Mouse (Mus musculus) gastrocnemius, postnatal 10 days (tissue): ENCODE measurements around the gene Tuba8. TPM values are rescaled to one million over a fixed set of nuclear protein-coding genes. Genes with fewer than 3 reads are reported as not detected.

Experiments
- DNase-seq: peaks from one replicate; pipeline ENCODE4 v3.0.0; 2021; ENCODE audit warnings: mixed read lengths
- total RNA-seq, 2 experiments: library from RNA; stranded (reverse); gene quantifications; 2 replicates each; pipeline ENCODE4 v1.2.3; 2021

Tuba8 gene
- total RNA-seq, 2 experiments from 2014 or later: 160 to 206 TPM

GRCm38 (mm10) chr6:121194956-121195731, 15.4 kb upstream of the Tuba8 start:
- no peak for DNase-seq

GRCm38 (mm10) chr6:121197807-121198365, 12.6 kb upstream of the Tuba8 start:
- DNase-seq: no peak

GRCm38 (mm10) chr6:121200458-121200857, 10.0 kb upstream of the Tuba8 start:
- DNase-seq: no peak

GRCm38 (mm10) chr6:121202026-121202425, 8.5 kb upstream of the Tuba8 start:
- no peak for DNase-seq

GRCm38 (mm10) chr6:121206481-121206880, 4.0 kb upstream of the Tuba8 start:
- DNase-seq: no peak

GRCm38 (mm10) chr6:121209584-121209983, 912 bp upstream of the Tuba8 start:
- DNase-seq: no peak

GRCm38 (mm10) chr6:121210926-121211289, 412 bp downstream of the Tuba8 start:
- DNase-seq: no peak

- peak; percentile 50 for DNase-seq
Measured at GRCm38 (mm10) chr6:121211743-121212142, 1.2 kb downstream of the Tuba8 start.

GRCm38 (mm10) chr6:121212988-121213387, 2.5 kb downstream of the Tuba8 start:
- DNase-seq: no peak

GRCm38 (mm10) chr6:121214221-121214620, 3.7 kb downstream of the Tuba8 start:
- no peak for DNase-seq

GRCm38 (mm10) chr6:121214667-121215330, 4.3 kb downstream of the Tuba8 start:
- DNase-seq: no peak

GRCm38 (mm10) chr6:121215336-121215735, 4.8 kb downstream of the Tuba8 start:
- no peak for DNase-seq

GRCm38 (mm10) chr6:121215896-121216295, 5.4 kb downstream of the Tuba8 start:
- DNase-seq: no peak

- no peak for DNase-seq
Measured at GRCm38 (mm10) chr6:121216589-121217255, 6.2 kb downstream of the Tuba8 start.

- no peak for DNase-seq
Measured at GRCm38 (mm10) chr6:121218002-121218401, 7.5 kb downstream of the Tuba8 start.

GRCm38 (mm10) chr6:121219406-121219805, 8.9 kb downstream of the Tuba8 start:
- DNase-seq: no peak

- DNase-seq: no peak
Measured at GRCm38 (mm10) chr6:121220181-121220580, 9.7 kb downstream of the Tuba8 start.

GRCm38 (mm10) chr6:121221876-121222597, 11.5 kb downstream of the Tuba8 start:
- DNase-seq: no peak

- DNase-seq: no peak
Measured at GRCm38 (mm10) chr6:121223001-121223400, 12.5 kb downstream of the Tuba8 start.

GRCm38 (mm10) chr6:121224067-121224466, 13.6 kb downstream of the Tuba8 start:
- no peak for DNase-seq

- DNase-seq: no peak
Measured at GRCm38 (mm10) chr6:121224993-121225392, 14.5 kb downstream of the Tuba8 start.

- DNase-seq: no peak
Measured at GRCm38 (mm10) chr6:121226043-121226442, 15.5 kb downstream of the Tuba8 start.
